Mouse (Mus musculus) bone marrow macrophage, adult 2 months (primary cell): ENCODE measurements around the gene Suco.

Experiments used
- CTCF ChIP-seq: IDR thresholded peaks from 2 replicates; pipeline ENCODE4 v1.5.1; 2012; ENCODE audit warnings: low read depth, mild to moderate bottlenecking, low read length, moderate library complexity
- POLR2A ChIP-seq: IDR thresholded peaks from 2 replicates; pipeline ENCODE4 v1.6.1; 2012; ENCODE audit warnings: mild to moderate bottlenecking, low read depth, low read length, borderline replicate concordance

- TF ChIP-seq CTCF (no peak), POLR2A (no peak)
These were observed 26.4 kb upstream of the Suco start for GRCm38 (mm10) chr1:161902692-161903452.
